Mouse (Mus musculus) brain, embryonic 14.5 days (tissue): ENCODE data around the gene Sorbs2.

Experiments used
- CTCF ChIP-seq: fragments of 200-500 bp; IDR thresholded peaks from 2 replicates; pipeline ENCODE4 v1.5.1; 2012; ENCODE audit warnings: inconsistent platforms, mild to moderate bottlenecking, moderate library complexity, borderline replicate concordance; ENCODE audit not compliant: insufficient read depth, insufficient read length; ENCODE audit errors: extremely low read depth
- POLR2A ChIP-seq: fragments of 200-500 bp; IDR thresholded peaks from 2 replicates; pipeline ENCODE4 v1.6.1; 2012; ENCODE audit warnings: mild to moderate bottlenecking, inconsistent platforms, borderline replicate concordance; ENCODE audit not compliant: poor library complexity, insufficient read depth, insufficient read length, severe bottlenecking; ENCODE audit errors: extremely low read depth

DNA sequence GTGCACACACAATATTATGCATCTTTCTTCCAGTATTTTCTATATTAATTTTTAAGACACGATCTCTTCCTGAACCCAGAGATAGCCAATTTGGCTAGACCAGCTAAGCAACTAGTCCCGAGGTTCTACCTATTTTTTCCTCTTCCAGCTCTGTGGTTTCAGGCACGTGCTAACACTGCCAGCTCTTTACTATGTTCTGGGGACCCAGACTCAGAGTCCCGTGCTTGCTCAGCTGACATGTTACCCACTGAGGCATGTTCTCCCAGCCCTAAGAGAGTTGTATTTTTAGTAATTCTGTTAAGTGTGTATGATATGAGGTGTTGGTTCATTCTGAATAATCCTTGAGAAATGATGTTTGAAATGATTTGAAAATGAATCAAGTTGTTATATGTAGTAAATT lies 62.5 kb downstream of the Sorbs2 start:
- TF ChIP-seq CTCF (no peak), POLR2A (no peak)
